Mouse (Mus musculus): ENCODE results near the gene Cort.
"Not testable (repeated sequence)": the region's sequence is repeated elsewhere in the genome, so short reads cannot be mapped to it uniquely, and the experiment has no call there.

Gene Cort

GRCm38 (mm10) chr4:149145151-149145550 is 18.6 kb upstream of the Cort start:
- no peak for DNase-seq

GRCm38 (mm10) chr4:149144459-149144858 is 17.9 kb upstream of the Cort start:
- peak; percentile 30 to 51 for DNase-seq

GRCm38 (mm10) chr4:149143594-149143993 is 17.0 kb upstream of the Cort start:
- no peak for DNase-seq

- DNase-seq: no peak
These were observed 12.0 kb upstream of the Cort start for GRCm38 (mm10) chr4:149138515-149138914.

- peak; percentile 72 to 80 for DNase-seq
These were observed 10.6 kb upstream of the Cort start, which contains the start of gene Cenps for GRCm38 (mm10) chr4:149136982-149137770. Gene Cenps (minus strand): TSS chr4:149137629.

- DNase-seq: no peak
These were observed 9.7 kb upstream of the Cort start for GRCm38 (mm10) chr4:149136116-149136850.

- DNase-seq: no peak
These were observed 6.8 kb upstream of the Cort start for GRCm38 (mm10) chr4:149133395-149133794.

- no peak for DNase-seq
These were observed 5.4 kb upstream of the Cort start for GRCm38 (mm10) chr4:149131789-149132565.

- no peak for DNase-seq
These were observed 4.6 kb upstream of the Cort start for GRCm38 (mm10) chr4:149131021-149131752.

GRCm38 (mm10) chr4:149128467-149128866 is 1.9 kb upstream of the Cort start:
- no peak for DNase-seq

- no peak for DNase-seq
These were observed 451 bp downstream of the Cort start for GRCm38 (mm10) chr4:149126115-149126509.

- no peak for DNase-seq
These were observed 1.0 kb downstream of the Cort start for GRCm38 (mm10) chr4:149125341-149126114.

GRCm38 (mm10) chr4:149123432-149123831 is 3.1 kb downstream of the Cort start:
- DNase-seq: no peak

- not testable (repeated sequence) for DNase-seq
These were observed 6.5 kb downstream of the Cort start for GRCm38 (mm10) chr4:149119978-149120562.

- DNase-seq: peak; percentile 88
These were observed 22.5 kb downstream of the Cort start, which contains the start of gene Dffa for GRCm38 (mm10) chr4:149103875-149104561. Gene Dffa (plus strand): TSS chr4:149104146.

- DNase-seq: no peak
These were observed 25.1 kb downstream of the Cort start for GRCm38 (mm10) chr4:149101456-149101855.

- DNase-seq: not testable (repeated sequence)
These were observed 26.1 kb downstream of the Cort start for GRCm38 (mm10) chr4:149100449-149100848.

GRCm38 (mm10) chr4:149099369-149100017 is 27.1 kb downstream of the Cort start, which contains the start of gene Pex14:
Gene Pex14 (minus strand): TSS chr4:149099876.
- peak; percentile 85 to 88 for DNase-seq

- DNase-seq: no peak
These were observed 28.0 kb downstream of the Cort start for GRCm38 (mm10) chr4:149098571-149098970.

GRCm38 (mm10) chr4:149097956-149098355 is 28.6 kb downstream of the Cort start:
- DNase-seq: no peak

Measured in thymus, adult 18-20 months (tissue).